Mouse (Mus musculus) megakaryocyte-erythroid progenitor cell, adult 5 weeks (primary cell): ENCODE data around the gene Gpr18. TPM values are rescaled to one million over a fixed set of nuclear protein-coding genes. Genes with fewer than 3 reads are reported as not detected.

Experiments
- polyA plus RNA-seq: library from polyadenylated mRNA; stranded (reverse); fragments of >175 nt; gene quantifications from 2 replicates; pipeline ENCODE4 v1.2.3, GENCODE M21; 2012

The Gpr18 gene
- 2.1 TPM in 2 replicates for polyA plus RNA-seq

DNA sequence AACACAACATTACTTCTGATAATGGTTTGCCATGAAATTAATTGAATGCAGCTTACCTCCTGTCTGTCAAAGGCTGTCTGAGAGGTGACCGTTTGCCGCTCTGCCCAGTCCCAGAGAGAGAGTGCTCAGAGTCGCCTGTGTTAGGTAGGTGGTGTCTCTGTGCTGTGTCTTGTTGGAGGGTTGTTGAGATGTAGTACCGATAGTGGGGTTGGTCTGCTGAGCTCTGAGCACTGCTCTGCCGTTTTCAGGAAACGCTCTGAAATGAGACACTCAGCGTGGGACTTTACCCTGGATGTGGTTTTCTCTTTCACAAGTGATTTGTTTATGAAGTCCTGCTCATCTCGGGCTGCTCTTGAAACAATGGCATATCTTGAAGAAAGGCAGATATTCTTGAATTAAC lies at the start of gene Gpr18:
TSS of gene Gpr18 (minus strand) at position 161 of the 400 bp plus-strand sequence.

DNA sequence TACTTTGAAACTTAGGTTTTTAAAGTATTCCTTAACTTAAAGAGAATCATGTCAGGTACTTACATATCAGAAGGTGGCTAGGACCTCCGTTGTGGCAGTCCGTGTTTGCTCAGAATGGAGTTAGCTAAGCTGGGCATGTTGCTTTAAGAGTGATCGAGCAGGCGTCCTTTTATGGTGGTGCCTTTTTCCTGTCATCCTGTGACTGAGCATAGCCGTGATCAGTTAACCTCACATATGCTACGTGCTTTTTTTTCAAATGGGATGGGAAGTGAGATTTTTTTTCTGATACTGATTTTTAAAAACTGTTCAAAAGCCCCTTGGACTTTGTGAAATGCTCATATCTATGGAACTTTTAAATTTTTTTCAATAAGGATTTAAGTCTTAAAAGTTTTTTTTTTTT lies 49.4 kb upstream of the Gpr18 start, which contains the start of gene Gpr183:
TSS of gene Gpr183 (minus strand) at position 206 of the 400 bp plus-strand sequence.

DNA sequence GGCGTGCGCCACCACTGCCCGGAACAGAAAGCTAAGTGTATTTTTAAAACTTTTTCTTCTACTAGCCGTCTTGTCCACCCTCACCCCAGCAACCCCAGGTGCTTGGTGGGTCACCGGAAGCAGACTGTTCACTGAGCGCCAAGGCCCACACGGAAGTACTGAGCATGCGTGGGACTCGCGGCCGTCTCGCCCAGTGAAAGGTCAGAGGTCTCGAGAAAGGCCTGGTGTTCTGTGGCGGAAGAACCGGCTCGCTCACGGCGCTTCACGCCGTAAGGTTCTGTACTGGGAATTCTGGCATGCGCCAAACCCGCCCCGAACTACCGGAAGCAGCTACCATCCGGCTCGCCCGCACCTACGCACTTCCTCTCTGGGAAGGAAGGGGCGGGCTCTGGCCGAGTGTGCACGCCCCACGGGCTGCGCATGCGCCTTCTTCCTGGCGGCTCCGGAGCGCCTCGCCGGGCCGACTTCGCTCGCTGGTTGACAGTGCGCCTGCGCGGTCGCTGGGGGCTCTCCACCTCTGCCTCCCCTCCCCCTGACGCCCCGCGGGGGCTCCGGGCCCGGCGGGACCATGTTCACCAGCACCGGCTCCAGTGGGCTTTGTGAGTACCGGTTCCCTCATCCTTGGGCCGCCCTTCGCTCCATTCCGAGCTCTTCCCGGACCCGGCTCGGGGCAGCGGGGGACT lies 37.3 kb downstream of the Gpr18 start, which contains the start of gene Ubac2:
TSS of gene Ubac2 (plus strand) at position 445 of the 683 bp plus-strand sequence.

Other genes with a start within 250 kb of the Gpr18 start
- gene Dock9, start 117.9 kb downstream of the Gpr18 start, polyA plus RNA-seq: 2.9 and 3.5 TPM in 2 replicates
- gene Ubac2, start 37.2 kb downstream of the Gpr18 start, polyA plus RNA-seq: 52.6 and 55.8 TPM in 2 replicates
- gene Gpr183, start 49.4 kb upstream of the Gpr18 start, polyA plus RNA-seq: 1.7 and 2.3 TPM in 2 replicates
- gene Timm8a2, start 118.9 kb upstream of the Gpr18 start, polyA plus RNA-seq: 0.07 and 0.10 TPM in 2 replicates
- gene Tm9sf2, start 191.3 kb upstream of the Gpr18 start, polyA plus RNA-seq: 78.4 and 106 TPM in 2 replicates